Mouse (Mus musculus) splenic B cell, adult 2 months (primary cell): ENCODE measurements around the gene Zfp292.
"Not testable (repeated sequence)": the region's sequence is repeated elsewhere in the genome, so short reads cannot be mapped to it uniquely, and the experiment has no call there.

ENCODE experiments used
- DNase-seq: peaks from one replicate; pipeline ENCODE4 v3.0.0-alpha.2; 2011; ENCODE audit warnings: low read depth, low spot score
- H3K27me3 ChIP-seq: 2 replicates; pipeline ENCODE4 v1.6.1; 2012; ENCODE audit warnings: mild to moderate bottlenecking, low read length, moderate library complexity, mixed read lengths; ENCODE audit not compliant: control insufficient read depth, poor library complexity, insufficient read depth, severe bottlenecking
- H3K36me3 ChIP-seq: 2 replicates; pipeline ENCODE4 v1.6.1; 2012; ENCODE audit warnings: mild to moderate bottlenecking, low read length, moderate library complexity, mixed read lengths; ENCODE audit not compliant: control insufficient read depth, poor library complexity, insufficient read depth, severe bottlenecking

Gene Zfp292

DNA sequence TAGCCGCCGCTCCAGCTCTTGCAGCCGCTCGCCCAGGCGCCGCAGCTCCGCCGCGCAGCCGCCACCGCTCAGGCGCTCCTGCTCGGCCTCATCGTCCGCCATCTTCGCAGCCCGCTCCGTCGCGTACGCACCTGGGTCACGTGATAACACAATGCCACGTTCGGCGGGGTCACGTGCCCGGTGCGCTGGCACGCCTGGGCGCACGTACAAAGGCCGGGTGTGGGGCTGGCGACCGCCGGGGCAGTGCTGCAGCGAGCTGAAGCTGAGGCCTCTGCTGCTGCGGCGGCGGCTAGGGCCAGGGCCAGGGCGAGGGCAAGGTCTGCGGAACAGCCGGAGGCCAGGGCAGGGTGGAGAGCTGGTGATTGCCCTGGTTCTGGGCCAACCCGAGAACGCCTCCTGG lies at the start of gene Zfp292:
Zfp292 (minus strand) TSS at position 143 of the 400 bp plus-strand sequence.
- peak; percentile 95 for DNase-seq

DNA sequence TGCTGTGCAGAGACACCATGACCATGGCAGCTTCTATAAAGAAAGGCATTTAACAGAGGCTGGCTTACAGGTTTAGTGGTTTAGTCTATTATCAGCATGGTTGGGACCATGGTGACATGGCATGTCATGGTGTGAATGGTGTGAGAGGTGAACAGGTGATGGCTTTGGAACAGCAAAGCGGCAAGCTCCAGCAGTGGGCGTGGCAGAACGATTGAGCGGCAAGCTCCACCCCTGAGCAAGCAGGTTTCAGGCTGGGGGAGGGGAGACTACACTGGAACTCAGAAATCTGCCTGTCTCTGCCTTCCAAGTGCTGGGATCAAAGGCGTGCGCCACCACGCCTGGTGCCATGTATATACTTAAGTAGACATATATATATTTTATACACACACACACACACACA lies 45.6 kb upstream of the Zfp292 start:
- H3K27me3 ChIP-seq, H3K36me3 ChIP-seq, DNase-seq: not testable (repeated sequence)

More for the DNA sequence above, at the start of gene Zfp292:
- no peaks in the 10 kb centered on the region for H3K36me3 ChIP-seq
- H3K27me3 ChIP-seq = no peaks in the 10 kb centered on the region

DNA sequence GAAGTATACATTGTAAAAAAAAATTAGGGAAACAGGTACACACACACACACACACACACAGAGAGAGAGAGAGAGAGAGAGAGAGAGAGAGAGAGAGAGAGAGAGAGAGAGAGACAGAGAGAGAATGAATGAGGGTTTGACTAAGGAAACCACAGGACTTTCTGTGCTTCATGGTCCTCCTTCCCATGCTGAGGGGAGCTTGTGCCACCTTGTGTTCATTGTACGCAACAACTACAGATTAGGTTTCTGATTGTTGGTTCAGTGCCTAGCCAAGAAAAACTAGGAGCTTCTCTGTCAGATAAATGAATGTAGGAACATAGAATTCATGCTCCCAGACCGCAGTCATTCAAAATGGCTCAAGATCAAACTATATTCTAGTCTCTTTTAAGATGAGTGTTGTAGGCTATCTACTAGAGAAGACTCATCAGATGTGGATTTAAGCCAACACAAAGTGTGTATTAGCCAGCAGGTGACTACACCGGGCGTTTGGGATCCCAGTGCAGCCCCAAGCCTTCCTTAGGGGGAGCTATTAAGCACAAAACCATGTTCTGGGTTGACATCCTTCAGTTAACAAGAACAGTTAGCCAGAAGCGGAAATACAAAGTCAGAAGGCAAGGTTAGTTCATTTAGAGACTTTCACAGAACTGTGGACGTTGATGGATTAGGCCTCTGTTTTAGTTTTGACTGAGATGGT lies 39.6 kb upstream of the Zfp292 start:
- Histone ChIP-seq H3K27me3 (no peaks in the 10 kb centered on the region), H3K36me3 (no peaks in the 10 kb centered on the region)
- peak; percentile 75 for DNase-seq

DNA sequence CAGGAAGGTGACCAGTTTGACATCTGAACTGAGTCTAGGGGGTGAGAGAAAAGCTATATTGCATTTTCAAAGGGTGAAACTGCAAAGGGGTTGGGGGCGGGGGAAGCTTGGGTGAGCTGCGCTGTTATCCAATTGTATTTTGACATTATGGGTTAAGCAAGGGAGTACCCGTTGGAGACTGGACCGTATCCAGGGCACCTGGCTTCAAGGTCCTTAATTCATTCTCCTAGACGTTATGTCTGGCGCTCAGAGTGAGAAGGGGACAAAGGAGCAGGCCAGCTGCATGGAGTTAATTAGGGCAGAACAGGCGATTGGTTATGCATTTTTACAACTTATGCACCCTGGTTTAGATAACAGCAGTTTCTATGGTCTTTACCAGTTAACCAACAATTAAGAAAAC lies 34.6 kb upstream of the Zfp292 start:
- no peak for DNase-seq
- no peaks in the 10 kb centered on the region for H3K36me3 ChIP-seq
- no peaks in the 10 kb centered on the region for H3K27me3 ChIP-seq

DNA sequence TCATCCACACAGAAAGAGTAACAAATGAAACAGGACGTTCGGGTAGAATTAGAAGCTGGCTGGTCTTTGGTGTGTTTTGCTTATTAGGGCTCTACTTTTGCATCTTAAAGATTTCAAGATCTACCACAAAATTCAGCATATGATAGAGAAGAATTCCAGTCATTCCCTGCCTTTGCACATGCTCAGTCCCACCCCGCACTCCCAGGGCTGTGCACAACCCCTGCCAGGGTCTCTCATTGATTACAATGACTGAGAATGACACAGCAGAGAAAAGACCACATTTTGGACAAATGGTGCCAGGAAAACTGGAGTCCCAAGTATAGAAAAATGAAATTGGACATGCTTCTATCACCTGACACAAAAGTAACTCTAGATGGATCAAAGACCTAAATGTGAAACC lies 29.4 kb upstream of the Zfp292 start:
- no peaks in the 10 kb centered on the region for H3K27me3 ChIP-seq
- H3K36me3 ChIP-seq = no peaks in the 10 kb centered on the region

DNA sequence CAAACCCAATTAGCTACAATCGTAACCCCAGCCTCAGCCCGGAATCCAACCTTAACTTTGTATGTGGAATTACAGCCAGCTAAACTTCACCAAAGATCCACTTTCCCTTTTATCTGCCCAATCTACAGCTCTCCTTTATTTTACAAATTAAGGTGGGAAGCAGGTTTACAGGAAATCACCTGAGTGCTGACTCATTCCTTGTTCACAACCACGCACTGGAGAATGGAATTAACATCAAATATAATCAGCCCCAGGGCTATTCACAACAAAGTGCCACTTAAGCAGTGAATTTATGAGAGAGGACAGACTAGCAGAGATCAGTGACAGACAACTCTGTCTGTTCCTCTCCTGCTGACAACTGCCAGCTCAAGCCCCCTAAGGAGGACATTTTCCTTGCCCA lies 28.6 kb upstream of the Zfp292 start:
- no peaks in the 10 kb centered on the region for H3K27me3 ChIP-seq
- no peak for DNase-seq
- no peaks in the 10 kb centered on the region for H3K36me3 ChIP-seq

More for the DNA sequence above, 29.4 kb upstream of the Zfp292 start:
- DNase-seq = no peak

DNA sequence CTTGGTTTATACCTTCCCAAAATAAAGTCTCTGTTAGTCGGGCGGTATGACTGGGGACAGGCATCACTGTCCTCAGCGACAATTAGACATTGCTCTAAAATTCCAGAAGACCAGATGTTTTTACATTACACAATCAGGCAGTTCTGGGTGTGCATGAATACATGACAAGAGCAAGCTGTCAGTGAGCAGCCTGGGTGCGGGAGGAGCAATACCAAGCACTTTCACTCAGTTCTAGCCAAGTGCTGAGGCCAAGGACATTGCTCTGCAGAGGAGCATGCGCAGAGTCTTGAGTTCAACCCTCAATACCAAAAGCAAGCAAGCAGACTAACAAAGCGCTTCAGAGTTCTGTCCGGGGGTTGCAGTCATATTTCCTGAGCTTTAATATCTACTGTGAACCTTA lies 25.4 kb upstream of the Zfp292 start:
- DNase-seq = no peak
- Histone ChIP-seq H3K36me3 (no peaks in the 10 kb centered on the region), H3K27me3 (no peaks in the 10 kb centered on the region)

DNA sequence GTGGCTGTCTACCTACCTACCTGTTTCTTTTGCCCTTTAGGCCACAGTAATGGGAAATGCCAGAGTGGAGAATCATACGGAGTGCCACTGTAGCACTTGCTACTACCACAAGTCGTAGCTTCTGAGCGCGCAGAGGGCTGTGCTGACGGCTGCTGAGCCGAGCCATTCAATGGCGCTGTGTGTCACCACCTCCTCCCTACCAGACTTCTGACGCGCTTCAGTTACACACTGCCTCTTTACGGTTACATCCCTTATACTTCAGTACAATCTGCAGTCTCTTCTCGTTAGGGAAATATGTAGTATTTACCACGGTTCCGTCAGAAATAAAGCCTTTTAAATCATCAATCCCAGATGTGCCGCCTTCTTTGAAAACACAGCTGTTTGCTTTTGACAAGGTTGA lies 24.3 kb upstream of the Zfp292 start:
- no peaks in the 10 kb centered on the region for H3K36me3 ChIP-seq
- H3K27me3 ChIP-seq = no peaks in the 10 kb centered on the region
- DNase-seq = no peak

DNA sequence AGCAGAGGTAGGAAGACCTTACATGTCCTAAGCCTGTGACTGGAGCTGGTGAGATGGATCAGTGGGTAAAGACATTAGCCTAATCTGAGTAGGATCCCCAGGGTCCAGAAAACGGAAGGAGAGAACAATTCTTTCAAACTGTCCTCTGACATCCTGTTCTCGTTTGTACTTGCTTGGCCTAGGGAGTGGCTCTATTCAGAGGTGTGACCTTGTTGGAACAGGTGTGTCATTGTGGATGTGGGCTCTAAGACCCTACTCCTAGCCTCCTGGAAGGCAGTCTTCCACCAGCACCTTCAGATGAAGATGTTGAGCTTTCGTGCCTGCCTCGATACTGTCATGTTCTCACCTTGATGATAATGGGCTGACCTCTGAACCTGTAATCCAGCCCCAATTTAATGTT lies 23.4 kb upstream of the Zfp292 start:
- H3K36me3 ChIP-seq = no peaks in the 10 kb centered on the region
- H3K27me3 ChIP-seq = no peaks in the 10 kb centered on the region
- DNase-seq = no peak

DNA sequence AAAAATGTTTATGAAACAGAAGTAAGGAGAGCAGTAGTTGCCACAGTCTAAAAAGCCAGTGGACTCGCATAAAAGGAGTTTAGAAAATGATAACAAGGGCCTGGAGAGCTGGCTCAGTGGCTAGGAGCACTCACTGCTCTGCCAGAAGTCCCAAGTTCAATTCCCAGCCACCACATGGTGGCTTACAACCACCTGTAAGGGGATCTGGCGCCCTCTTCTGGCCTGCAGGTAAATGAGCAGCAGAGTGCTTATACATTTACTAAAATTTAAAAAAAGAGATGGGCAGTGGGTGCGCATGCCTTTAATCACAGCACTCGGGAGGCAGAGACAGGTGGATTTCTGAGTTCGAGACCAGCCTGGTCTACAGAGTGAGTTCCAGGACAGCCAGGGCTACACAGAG lies 22.6 kb upstream of the Zfp292 start:
- Histone ChIP-seq H3K27me3 (no peaks in the 10 kb centered on the region), H3K36me3 (no peaks in the 10 kb centered on the region)
- DNase-seq = peak; percentile 70

DNA sequence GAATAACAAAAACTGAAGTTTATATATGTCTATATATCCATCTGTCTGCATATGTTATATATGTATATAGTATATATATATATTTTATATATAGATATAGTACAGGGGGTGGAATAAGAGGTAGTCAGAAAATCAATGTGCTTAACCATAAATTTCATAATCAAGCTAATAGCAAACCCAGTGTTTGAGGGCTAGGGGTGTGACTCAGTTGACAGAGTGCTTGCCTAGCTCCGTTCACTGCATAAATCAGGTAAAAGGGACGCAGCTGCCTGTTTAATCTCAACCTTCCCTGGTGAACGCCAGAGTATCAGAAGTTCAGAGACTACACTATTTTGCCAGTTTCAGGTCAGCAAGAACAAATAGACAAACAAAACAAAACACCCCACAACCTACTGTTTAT lies 18.8 kb upstream of the Zfp292 start:
- DNase-seq, H3K27me3 ChIP-seq, H3K36me3 ChIP-seq: not testable (repeated sequence)

DNA sequence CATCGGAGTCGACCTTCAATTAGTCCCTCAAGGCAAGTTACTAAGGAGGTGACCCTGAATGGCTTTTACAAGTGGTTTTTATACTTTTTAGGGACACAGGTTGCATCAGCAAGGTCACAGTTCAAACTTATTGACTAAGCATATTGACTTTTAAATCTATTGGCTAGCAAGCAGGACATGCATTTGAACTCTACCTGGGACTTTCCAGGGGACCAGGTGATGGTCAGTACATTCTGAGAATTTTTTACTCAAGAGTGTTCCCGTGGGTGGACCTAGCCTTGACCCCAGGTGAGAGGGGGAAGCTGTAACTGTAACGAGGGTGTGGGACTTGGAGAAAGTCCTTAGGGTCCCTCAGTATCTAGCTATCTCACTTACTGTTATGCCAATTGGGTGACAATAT lies 18.4 kb upstream of the Zfp292 start:
- H3K36me3 ChIP-seq = no peaks in the 10 kb centered on the region
- H3K27me3 ChIP-seq = no peaks in the 10 kb centered on the region
- DNase-seq = no peak

DNA sequence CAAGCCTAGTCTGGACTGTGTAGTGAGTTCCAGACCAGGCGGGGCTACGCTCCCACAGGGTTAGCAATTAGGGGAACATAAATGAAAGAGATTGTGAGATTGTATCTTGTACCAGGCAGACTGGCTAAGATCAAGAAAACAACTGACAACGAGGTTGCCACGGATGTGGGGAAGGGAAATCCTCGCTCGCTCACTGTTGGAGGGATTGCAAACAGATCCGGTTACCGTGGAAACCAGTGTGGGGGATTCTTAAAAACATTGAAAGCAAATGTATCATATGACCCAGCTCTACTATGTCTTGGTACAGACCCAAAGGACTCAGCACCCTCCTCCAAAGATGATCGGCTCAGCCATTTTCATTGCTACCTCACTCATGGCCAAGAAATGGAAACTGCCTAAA lies 17.4 kb upstream of the Zfp292 start:
- no peak for DNase-seq
- H3K36me3 ChIP-seq = no peaks in the 10 kb centered on the region
- no peaks in the 10 kb centered on the region for H3K27me3 ChIP-seq

DNA sequence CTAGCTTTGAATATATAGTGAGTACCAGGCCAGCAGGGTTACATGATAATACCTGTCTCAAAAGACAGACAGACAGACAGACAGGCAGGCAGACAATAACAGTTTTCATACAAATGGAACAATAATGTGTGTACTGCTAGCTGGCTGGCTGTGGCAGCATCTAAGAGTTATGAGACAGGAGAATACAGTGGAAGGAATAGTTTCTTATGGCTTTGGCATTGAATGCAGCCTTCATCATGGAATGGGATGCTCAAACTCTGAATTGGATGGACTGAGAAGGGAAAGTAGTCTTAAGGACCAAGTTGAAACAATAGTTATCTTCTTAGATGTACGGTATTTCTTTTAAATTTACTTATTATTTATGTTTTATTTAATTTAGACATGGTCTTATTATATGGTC lies 16.6 kb upstream of the Zfp292 start:
- no peaks in the 10 kb centered on the region for H3K36me3 ChIP-seq
- no peak for DNase-seq
- H3K27me3 ChIP-seq = no peaks in the 10 kb centered on the region

DNA sequence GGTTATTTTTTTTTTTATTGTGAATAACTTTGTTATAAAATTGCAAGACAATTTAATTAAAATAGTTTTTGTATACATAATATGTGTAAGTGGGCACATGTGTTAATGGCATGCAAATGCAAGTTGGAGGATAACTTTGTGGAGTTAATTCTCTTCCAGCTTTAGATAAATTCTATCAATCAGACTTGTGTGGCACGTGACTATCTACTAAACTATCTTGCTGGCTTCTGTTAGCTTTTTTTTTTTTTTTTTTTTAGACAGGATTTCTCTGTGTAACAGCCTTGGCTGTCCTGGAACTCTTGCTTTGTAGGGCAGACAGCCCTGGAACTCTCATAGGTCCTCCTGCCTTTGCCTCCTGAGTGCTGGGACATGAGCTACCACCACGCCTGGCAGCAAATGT lies 15.7 kb upstream of the Zfp292 start:
- Histone ChIP-seq H3K27me3 (no peaks in the 10 kb centered on the region), H3K36me3 (no peaks in the 10 kb centered on the region)
- no peak for DNase-seq

DNA sequence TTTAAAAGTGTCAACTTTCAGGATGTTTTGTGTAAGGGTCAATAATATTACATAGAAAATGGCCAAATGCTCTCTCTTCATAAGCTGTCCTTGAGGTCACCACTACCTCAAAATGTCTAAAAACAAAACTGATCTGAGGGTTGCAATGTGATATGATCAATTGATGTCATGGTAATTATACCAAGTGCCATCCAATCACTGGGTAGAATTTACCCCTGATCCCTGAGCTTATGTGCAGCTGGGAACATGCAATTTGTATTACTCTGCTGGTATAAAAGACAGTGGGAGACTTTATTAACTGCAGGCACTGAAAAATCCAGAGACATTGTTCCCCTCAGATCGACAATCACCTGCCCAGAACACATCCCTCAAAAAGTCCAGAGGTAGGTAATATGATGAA lies 10.7 kb upstream of the Zfp292 start, which contains the start of gene Cga:
Cga (plus strand) TSS at position 301 of the 400 bp plus-strand sequence.
- no peaks in the 10 kb centered on the region for H3K36me3 ChIP-seq
- no peaks in the 10 kb centered on the region for H3K27me3 ChIP-seq
- DNase-seq = no peak
